Mouse (Mus musculus) midbrain, postnatal 0 days (tissue): ENCODE measurements around the gene Fras1. TPM values are rescaled to one million over a fixed set of nuclear protein-coding genes. Genes with fewer than 3 reads are reported as not detected.

Experiments
- ATAC-seq: fragments of 200-750 bp; cut with Nextera tagmentation; 2 replicates; pipeline ENCODE4 v1.8.0; 2017; ENCODE audit warnings: moderate number of reproducible peaks, mild to moderate bottlenecking, moderate TSS enrichment, moderate library complexity; ENCODE audit not compliant: low FRiP score
- DNase-seq: peaks from one replicate; pipeline ENCODE4 v3.0.0-alpha.2; 2015; ENCODE audit warnings: low spot score
- H3K27ac ChIP-seq: fragments of 300-500 bp; sonication (generic); 2 replicates; pipeline ENCODE4 v1.5.1; 2014; ENCODE audit warnings: low read depth, mild to moderate bottlenecking, low read length, mixed read lengths
- H3K27me3 ChIP-seq: fragments of 300-500 bp; sonication (generic); 2 replicates; pipeline ENCODE4 v1.6.1; 2014; ENCODE audit warnings: low read length, control low read depth, mixed read lengths; ENCODE audit not compliant: insufficient read depth
- H3K36me3 ChIP-seq: fragments of 300-500 bp; sonication (generic); 2 replicates; pipeline ENCODE4 v1.6.1; 2014; ENCODE audit warnings: low read length, control low read depth, mixed read lengths; ENCODE audit not compliant: insufficient read depth
- H3K4me1 ChIP-seq: fragments of 300-500 bp; sonication (generic); 2 replicates; pipeline ENCODE4 v1.6.1; 2014; ENCODE audit warnings: mild to moderate bottlenecking, control low read depth, antibody characterized with exemption, low read length, mixed read lengths; ENCODE audit not compliant: insufficient read depth
- H3K4me2 ChIP-seq: fragments of 300-500 bp; sonication (generic); 2 replicates; pipeline ENCODE4 v1.6.1; 2014; ENCODE audit warnings: low read depth, mild to moderate bottlenecking, low read length, mixed read lengths; ENCODE audit not compliant: poor library complexity, severe bottlenecking
- H3K4me3 ChIP-seq: fragments of 300-500 bp; sonication (generic); 2 replicates; pipeline ENCODE4 v1.5.1; 2014; ENCODE audit warnings: low read depth, mild to moderate bottlenecking, low read length, moderate library complexity
- H3K9ac ChIP-seq: fragments of 300-500 bp; sonication (generic); replicated peaks from 2 replicates; pipeline ENCODE4 v1.6.1; 2014; ENCODE audit warnings: mild to moderate bottlenecking, low read length, moderate library complexity, mixed read lengths; ENCODE audit not compliant: poor library complexity, severe bottlenecking
- H3K9me3 ChIP-seq: fragments of 300-500 bp; sonication (generic); 2 replicates; pipeline ENCODE4 v1.6.1; 2016; ENCODE audit warnings: low read length, control low read depth
- CTCF ChIP-seq: IDR thresholded peaks from 2 replicates; pipeline ENCODE4 v1.5.1; 2016; ENCODE audit warnings: antibody characterized with exemption, mild to moderate bottlenecking
- WGBS: fragments of 180-500 bp; shearing (Covaris S2); extraction: QIAGEN DNeasy Blood & Tissue Kit; methylation state at CpG from one replicate; pipeline ENCODE4 v1.1.7; 2014; 5-methylcytosine and 5-hydroxymethylcytosine counted together
- polyA plus RNA-seq: library from polyadenylated mRNA; unstranded; fragments of >200 nt; fragmentation: Nextera tagmentation; extraction: Ambion mirVana; gene quantifications from 2 replicates; pipeline ENCODE4 v1.2.1, GENCODE M21; 2015
- total RNA-seq: library from RNA; depleted of rRNA; stranded (reverse); fragments of >200 nt; gene quantifications from 2 replicates; pipeline ENCODE4 v1.2.3, GENCODE M21; 2014

Fras1 gene
- total and polyA plus RNA-seq, 2 experiments from 2014 or later, result 2.3 to 7.3 TPM

- 89% methylated on average over 4 of the region's 4 CpGs for WGBS
Observed at GRCm38 (mm10) chr5:96394947-96395346, 21.2 kb downstream of the Fras1 start.

DNA sequence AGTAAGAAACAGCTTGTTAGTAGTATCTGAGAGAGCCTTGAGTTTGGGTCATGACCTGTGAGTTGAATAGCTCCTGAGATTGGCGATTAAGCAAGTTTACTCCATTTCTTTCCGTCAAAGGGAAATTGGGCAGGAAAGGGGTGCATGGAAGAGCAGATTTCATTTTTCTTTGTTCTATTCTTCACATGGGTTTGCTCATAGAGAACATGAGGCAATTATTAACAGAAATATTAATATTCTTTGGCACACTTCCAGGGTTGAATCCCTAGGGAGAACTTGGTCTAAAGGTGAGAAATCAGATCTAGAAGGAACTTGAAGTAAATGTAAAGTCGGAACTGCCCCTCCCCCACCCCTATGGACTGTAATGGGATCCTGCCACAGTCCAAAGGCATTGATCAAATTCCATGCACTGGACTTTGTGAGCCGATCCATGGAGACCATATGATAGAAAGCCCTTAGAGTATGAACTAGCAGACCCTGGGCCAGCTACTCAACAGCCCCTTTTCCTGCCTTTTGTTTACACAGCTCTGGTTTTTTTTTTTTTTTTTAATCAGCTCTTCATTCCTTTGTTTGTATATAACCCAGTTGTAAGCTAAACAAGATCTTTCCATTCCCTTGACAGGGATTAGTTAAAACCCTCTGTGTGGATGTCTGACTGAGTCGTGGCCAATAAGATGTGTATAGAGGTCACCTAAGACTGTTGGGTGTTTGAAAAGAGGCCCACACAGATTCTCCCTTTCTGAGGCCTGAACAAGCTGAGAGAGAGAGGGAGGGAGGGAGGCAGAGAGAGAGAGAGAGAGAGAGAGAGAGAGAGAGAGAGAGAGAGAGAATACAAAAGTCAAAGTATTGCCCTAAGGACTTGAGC, 22.3 kb downstream of the Fras1 start:
- H3K9ac ChIP-seq, result no peak overlapping the region
- no peak overlapping the region for H3K4me2 ChIP-seq
- ATAC-seq (no peak), DNase-seq (no peak)
- H3K4me1 ChIP-seq, result no peaks in the 10 kb centered on the region
- no peaks in the 10 kb centered on the region for H3K36me3 ChIP-seq
- H3K27me3 ChIP-seq, result no peaks in the 10 kb centered on the region
- 40% methylated on average over 5 of the region's 5 CpGs for whole genome bisulfite sequencing
- H3K4me3 ChIP-seq, result no peak overlapping the region
- no peak overlapping the region for H3K27ac ChIP-seq
- H3K9me3 ChIP-seq, result no peaks in the 10 kb centered on the region
- TF ChIP-seq CTCF, result no peak

More at GRCm38 (mm10) chr5:96394947-96395346, 21.2 kb downstream of the Fras1 start:
- Histone ChIP-seq H3K4me2 (no peak overlapping the region), H3K4me3 (no peak overlapping the region), H3K27me3 (no peaks in the 10 kb centered on the region), H3K9me3 (no peaks in the 10 kb centered on the region), H3K36me3 (no peaks in the 10 kb centered on the region), H3K27ac (no peak overlapping the region), H3K9ac (no peak overlapping the region), H3K4me1 (no peaks in the 10 kb centered on the region)
- DNase-seq (no peak), ATAC-seq (no peak)
- TF ChIP-seq CTCF, result no peak

DNA sequence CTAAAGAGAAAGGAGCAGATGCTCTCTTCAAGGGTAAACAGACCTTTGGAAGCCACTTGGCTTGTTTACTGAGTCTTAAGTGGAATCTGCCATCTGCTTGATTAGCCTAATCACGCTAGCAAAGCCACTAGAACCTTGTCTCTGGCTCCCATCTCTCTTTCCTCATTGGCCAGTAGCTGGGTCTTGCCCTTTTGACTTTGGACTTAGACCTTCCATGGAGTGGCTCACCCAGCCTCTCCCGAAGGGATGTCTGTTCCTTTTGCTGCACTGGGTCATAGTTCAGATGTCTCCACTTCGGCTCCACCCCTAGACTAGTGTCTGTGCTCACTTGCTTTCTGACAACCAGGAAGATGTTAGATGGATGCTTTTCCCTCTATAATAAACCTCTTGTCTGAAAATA, 28.8 kb downstream of the Fras1 start:
- no peak overlapping the region for H3K4me3 ChIP-seq
- no peak for DNase-seq

GRCm38 (mm10) chr5:96405139-96405842, 31.5 kb downstream of the Fras1 start:
- H3K27ac ChIP-seq, result no peak overlapping the region
- DNase-seq, result no peak
- no peak for TF ChIP-seq CTCF

More for the DNA sequence above, 28.8 kb downstream of the Fras1 start:
- Histone ChIP-seq H3K9ac (no peak overlapping the region), H3K4me1 (no peaks in the 10 kb centered on the region), H3K27me3 (no peaks in the 10 kb centered on the region), H3K27ac (no peak overlapping the region), H3K36me3 (no peaks in the 10 kb centered on the region), H3K4me2 (no peak overlapping the region), H3K9me3 (no peaks in the 10 kb centered on the region)
- no peak for ATAC-seq
- WGBS, result 86% methylated on average over 3 of the region's 3 CpGs
- no peak for TF ChIP-seq CTCF

DNA sequence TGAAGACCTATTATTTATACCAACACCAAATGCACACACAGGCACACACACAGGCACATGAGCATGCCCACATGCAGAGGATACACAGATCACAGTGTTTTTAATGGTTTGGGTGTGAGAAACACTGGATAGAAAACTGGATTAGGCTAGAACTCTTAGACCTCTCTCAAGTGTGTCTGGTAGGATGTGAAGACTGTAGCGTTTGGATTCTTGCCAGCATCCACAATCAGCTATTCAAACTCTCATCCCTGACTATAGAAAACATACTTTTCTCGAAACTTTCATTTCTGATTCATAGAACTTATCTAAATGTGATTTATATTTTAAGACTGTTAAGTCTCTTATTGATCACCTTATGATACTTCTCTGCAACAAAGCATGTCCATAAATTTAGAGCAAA, 34.5 kb downstream of the Fras1 start:
- Histone ChIP-seq H3K9me3 (no peaks in the 10 kb centered on the region), H3K4me2 (no peak overlapping the region), H3K36me3 (no peaks in the 10 kb centered on the region), H3K4me1 (no peaks in the 10 kb centered on the region), H3K27ac (no peak overlapping the region), H3K27me3 (no peaks in the 10 kb centered on the region), H3K4me3 (no peak overlapping the region), H3K9ac (no peak overlapping the region)
- ATAC-seq, result no peak
- no peak for DNase-seq
- 83% methylated on average over 2 of the region's 2 CpGs for WGBS
- no peak for TF ChIP-seq CTCF

More at GRCm38 (mm10) chr5:96405139-96405842, 31.5 kb downstream of the Fras1 start:
- Histone ChIP-seq H3K4me1 (no peaks in the 10 kb centered on the region), H3K4me2 (no peak overlapping the region), H3K9me3 (no peaks in the 10 kb centered on the region), H3K36me3 (no peaks in the 10 kb centered on the region), H3K27me3 (no peaks in the 10 kb centered on the region), H3K9ac (no peak overlapping the region), H3K4me3 (no peak overlapping the region)
- 61% methylated on average over 8 of the region's 8 CpGs for WGBS
- no peak for ATAC-seq
